Mouse (Mus musculus) C3H10T1/2 (cell line): ENCODE results near the gene Gk2. TPM values are rescaled to one million over a fixed set of nuclear protein-coding genes. Genes with fewer than 3 reads are reported as not detected.

Source experiments
- polyA plus RNA-seq, 2 experiments: library from polyadenylated mRNA; unstranded; fragments of >200 nt; fragmentation: generic; extraction: Trizol; gene quantifications; one replicate each; pipeline ENCODE4 v1.2.1; 2012; ENCODE audit warnings: missing spikeins in 2 of 2

Gene Gk2
- not detected for polyA plus RNA-seq

GRCm38 (mm10) chr5:97456816-97457215 is at the start of gene Gk2:
Gene Gk2, minus strand, starts transcription at chr5:97457021.

Other genes with a start within 250 kb of the Gk2 start
- gene Naa11, start 64.6 kb downstream of the Gk2 start, polyA plus RNA-seq, result not detected